Mouse (Mus musculus) neutrophil, adult 5-6 weeks (primary cell): ENCODE data around the gene Gm17190. TPM values are rescaled to one million over a fixed set of nuclear protein-coding genes. Genes with fewer than 3 reads are reported as not detected.
"Not testable (repeated sequence)": the region's sequence is repeated elsewhere in the genome, so short reads cannot be mapped to it uniquely, and the experiment has no call there.

Experiments
- ATAC-seq: fragments of 151-379, 151-347 bp; 2 replicates; pipeline ENCODE4 v1.8.0; 2017; ENCODE audit warnings: mild to moderate bottlenecking, moderate TSS enrichment; ENCODE audit not compliant: insufficient number of reproducible peaks, poor library complexity, low FRiP score, severe bottlenecking; ENCODE audit errors: extremely low read depth
- total RNA-seq: library from RNA; stranded (forward); fragments of 200-1000 nt; gene quantifications from 2 replicates; pipeline ENCODE4 v1.2.3, GENCODE M21; 2017

The Gm17190 gene
- not detected in 2 replicates for total RNA-seq

DNA sequence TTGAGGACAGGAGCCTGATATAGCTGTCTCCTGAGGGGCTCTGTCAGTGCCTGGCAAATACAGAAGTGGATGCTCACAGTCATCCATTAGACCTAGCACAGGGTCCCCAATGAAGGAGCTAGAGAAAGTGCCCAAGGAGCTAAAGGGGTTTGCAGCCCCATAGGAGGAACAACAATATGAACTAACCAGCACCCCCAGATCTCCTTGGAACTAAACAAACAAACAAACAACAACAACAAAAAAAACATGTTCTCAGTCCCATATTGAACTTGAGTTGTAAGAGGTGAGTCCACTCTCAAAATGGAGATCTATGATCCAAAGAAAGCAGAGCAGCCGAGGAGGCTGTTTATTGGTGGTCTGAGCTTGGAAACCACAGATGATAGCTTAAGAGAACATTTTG is at the start of gene Gm17190:
Gene Gm17190 (plus strand): TSS at position 301 of the 400 bp plus-strand sequence.
- ATAC-seq: not testable (repeated sequence)

DNA sequence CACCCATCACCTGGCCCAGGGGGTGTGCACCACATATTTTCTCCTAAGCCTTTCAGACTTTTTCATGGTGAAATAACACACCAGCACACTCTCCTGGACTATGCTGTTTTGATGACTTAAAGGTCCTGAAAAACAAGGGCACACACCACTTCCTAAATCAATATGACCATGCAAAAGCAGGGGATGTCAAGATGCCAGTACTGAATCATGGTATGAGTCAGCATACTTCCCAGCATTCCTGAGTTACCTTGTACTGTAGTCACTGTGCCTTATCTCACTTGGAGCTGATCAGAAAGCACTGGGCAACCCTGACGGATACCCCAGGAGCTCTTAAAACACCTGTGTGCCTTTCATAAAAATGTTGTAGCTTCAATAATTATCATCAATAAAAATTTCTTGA is 42.3 kb upstream of the Gm17190 start:
- ATAC-seq: no peak

DNA sequence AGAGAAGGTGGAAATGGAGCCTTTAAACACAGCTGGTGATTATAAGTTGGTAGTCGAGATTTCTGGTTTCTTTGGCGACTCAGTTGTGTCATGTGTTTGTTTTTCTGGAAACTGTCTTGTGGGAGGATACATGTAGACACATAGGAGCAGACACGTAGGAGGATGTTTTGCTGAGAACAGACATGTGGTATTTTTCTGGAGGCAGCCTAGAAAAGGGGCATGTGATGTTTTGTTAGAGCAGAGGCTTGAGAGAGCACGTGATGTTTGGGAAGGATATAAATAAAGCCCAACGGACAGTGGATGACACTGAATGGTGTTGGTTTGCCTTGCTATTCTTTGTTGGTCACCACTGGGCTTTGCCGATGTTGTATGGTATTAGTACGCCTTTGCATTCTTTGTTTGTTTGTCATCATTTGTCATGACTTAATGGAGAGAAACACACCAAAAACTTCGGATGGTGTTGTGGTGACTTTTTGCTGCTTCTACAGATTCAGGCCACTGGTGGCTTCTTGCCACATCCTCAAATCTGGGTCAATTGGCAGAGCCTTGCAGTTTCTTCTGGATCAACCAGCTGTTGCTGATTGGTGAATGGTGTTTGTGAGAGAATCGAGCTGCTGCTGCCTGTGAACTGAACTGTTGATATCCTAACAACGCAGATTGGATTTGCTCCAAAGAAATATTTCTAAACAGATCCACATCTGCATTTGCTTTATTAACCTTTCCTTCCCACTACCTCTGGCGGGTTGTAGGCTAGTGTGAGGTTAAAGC is 41.4 kb upstream of the Gm17190 start:
- no peak for ATAC-seq

DNA sequence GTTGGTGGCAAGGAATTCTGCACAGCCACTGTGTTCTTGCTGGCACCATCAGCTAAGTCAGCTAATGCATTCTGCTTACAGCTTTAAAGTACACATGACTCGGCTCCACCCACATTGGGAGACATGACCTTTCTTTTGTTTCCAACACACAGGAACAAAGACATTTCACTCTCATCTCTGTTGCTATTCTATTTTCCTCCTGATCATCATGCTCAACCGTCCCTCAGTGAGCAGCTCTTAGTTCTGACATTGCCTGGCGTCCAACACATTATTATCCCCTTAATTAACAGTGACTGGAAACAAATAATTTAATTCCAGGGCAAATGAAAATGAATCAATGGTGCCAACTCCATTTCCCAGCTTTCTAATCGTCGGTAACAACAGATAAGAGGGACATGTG is 36.5 kb upstream of the Gm17190 start:
- no peak for ATAC-seq

DNA sequence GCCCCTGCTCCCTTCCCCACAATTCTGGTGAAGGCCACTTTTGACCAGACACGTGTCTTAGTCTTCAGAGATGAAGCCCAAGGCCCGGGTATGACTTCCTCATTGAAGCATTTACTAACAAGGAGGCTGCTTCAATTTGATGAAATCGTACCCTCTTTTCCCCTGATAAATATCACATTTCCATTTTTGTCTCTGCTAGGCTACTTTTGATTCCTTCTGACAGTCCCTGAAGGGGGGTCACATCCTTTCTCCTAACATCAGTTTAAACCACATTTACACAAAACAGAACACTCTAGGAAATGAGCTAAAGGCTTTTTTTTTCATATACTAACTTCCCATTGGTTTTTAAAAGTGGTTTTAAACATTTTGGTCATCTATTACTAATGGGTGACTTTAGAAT is 29.1 kb upstream of the Gm17190 start:
- no peak for ATAC-seq

DNA sequence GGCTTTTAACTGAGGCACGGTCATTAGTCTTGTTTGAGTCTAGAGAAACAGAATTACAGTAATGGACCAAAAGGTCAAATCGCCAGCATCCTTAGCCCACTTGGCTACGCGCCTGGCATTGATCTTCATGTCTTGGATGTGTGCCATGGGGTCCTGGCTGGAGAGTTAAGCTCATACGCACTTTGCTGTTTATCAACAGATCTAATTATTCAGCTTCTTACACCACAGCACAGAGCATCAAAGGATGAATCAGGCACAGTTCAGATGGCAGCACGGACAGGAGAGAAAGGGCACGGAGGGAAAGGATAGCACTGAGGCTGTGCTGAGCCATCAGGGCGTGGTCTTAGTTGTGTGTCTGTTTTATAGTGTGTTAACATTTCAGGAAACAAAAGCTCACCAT is 8.3 kb upstream of the Gm17190 start:
- no peak for ATAC-seq

DNA sequence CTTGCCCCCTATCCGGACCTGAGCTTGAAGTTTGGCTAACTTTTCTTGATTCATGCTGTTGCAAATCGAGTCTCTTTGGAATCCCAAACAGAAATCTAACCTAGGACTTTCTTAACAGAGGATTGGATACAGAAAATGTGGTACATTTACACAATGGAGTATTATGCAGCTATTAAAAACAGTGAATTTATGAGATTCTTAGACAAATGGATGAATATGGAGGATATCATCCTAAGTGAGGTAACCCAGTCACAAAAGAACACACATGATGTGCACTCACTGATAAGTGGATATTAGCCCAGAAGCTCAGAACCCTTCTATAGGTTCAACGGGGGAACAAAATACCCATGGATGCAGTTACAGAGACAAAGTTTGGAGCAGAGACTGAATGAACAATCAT is 578 bp upstream of the Gm17190 start, which contains the start of gene Gm20075:
Gene Gm20075 (minus strand): TSS at position 101 of the 400 bp plus-strand sequence.
- ATAC-seq: not testable (repeated sequence)

DNA sequence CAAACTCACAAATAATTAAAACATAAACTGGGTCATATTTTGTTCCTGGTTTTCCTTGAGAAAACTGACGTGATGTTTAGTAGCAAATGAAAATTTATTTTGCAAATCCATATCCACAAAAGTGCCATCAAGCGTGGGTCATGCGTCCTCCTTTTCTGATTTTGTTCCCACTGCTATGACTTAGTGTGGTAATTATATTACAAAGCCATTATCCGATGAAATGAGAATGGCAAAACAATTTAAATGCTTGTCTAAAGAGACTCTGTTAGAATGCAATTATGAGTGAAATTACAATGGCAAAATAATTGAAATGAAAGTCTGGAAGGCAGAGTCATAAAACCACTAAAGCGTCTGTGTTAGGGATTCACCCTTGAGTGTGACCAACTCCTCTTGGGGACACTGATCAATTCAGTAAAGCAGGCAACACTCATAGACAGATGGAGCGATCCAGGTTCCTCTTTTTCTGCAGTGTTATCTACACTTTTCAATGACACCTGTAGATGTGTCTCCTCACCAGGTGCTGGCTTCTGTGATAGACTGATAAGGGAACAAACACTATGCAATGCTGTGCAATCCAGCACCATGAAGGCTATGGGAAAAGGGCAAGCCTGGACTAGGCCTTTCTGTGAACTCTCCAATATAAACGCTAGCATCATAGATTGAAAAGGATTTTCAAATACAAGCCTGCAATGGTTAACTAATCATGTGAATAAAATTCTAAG is 3.9 kb downstream of the Gm17190 start:
- ATAC-seq: no peak

DNA sequence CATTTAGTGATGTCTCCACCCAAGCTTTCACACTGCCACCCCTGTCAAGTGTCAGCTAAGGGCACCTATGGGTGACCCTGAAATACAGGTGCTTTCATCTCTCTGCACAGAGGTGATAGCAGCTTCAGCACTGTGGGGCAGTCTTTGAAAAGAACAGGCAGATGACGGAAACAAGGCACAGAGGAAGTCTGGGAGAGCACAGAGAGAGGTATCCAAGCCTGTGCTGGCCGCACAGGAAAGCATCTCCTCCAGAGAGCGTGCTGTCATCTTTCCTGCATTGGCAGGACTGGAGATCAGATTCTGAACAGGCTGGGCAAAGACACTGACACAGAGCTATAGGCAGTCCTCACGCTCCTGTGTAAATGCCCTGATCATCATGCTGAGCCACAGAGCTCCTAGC is 9.1 kb downstream of the Gm17190 start:
- no peak for ATAC-seq

DNA sequence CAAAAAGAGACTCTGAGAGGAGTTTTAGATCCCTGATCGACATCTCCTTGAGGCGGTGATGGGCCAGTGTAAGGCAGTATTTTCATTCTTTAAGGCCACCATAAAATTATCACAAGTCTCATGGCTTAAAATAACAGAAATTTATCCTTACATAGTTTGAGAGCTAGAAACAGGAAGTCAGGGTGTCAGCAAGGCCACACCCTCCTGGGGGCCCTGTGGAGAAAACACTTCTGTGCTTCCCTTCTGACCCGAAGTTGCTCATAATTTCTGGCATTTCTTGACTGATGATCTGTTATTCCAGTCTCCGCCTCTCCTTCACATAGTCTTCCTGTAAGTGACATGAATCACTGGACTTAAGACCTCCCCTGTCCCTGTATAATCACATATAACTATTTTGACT is 24.5 kb downstream of the Gm17190 start:
- ATAC-seq: no peak

DNA sequence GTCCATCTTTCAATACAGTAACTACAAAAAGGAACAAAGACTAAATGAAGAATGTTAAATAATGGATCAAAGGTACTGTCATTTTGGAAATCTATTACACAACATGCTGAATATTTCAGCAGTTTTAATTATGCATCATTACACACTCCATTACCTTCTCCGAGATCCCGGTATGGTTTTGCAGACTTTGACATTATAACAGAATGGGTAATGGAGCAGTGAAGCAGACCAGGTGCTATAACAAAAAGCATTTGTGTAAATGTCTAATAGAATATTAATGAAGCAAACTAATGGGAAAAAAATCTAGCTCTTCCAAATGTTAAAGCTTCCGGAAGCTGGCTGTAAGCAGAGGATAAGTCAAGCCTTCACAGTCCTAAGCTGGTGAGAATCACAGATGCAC is 28.9 kb downstream of the Gm17190 start:
- ATAC-seq: no peak

DNA sequence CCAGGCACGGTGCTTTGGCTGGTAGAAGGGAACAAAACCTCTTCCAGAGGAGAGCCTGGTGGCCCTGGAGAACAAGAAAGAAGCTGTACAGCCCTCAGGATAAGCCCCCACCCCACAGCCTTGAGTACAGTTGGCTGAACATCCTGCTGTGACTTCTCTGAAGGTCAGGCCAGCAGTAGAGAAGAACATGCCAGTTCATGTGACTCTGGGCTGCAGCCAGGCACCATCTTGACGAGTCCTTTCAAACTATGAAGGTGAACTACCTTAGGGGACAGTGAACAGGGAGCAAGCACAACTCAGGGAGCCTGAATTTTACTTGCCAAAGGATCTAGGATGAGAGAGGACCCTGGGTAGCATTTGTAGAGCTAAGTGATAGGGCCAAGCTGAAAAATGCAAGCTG is 30.9 kb downstream of the Gm17190 start:
- ATAC-seq: no peak

DNA sequence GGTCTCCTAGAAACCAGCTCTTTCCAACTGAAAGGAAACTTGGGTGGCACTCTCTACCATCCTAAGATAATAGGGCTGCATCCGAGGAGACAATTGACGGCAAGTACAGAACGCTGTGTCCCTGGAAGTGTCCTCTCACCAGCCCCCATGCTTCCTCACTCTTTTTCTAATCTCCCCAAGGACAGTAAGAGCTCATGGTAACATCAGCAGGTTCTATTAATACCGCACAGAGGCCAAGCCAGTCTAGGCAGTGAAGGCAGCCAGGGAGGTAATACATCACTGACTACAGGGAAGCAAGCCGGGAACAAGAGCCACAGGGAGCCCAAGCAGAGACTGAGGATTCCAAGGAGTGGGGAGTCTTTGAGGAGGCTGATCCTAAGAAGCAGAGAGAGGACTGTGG is 43.2 kb downstream of the Gm17190 start:
- no peak for ATAC-seq

DNA sequence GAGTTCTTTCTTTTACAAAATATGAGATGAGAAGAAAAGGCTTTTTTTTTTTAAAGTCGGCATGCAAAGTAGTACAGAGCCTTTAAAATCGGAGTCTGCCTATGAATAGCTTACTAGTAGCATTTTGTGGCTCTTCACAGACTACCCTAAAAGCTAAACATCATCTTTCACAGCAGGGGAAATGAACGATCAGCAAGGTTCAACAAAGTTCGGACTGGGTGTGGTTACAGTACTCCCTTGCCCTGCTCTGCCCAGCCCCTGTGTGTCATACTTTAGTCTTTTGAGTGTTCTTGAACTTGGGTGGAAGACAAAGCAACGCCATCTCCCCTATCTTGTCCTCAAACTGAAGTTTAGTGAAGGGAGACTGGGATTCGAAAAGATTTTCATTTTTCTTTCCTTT is 44.8 kb downstream of the Gm17190 start:
- no peak for ATAC-seq

DNA sequence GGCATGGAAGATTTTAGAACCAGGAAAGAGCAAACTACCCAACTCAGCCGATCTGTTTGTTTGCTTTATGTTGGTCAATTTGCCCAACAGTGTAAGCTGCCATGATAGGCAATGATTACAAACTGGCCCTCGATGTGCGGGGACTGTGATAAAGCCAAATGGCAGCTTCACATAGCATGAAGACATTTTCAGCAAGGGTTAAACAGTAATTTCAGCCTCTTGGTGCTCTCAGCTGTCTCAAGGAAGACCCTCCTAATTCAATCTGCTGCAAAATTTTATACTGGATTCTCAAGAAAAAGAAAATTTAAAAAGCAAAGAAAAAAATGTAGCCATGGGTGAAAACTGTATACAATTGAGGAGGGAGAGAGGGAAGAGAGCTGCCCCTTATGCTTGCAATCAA is 47.2 kb downstream of the Gm17190 start:
- no peak for ATAC-seq

DNA sequence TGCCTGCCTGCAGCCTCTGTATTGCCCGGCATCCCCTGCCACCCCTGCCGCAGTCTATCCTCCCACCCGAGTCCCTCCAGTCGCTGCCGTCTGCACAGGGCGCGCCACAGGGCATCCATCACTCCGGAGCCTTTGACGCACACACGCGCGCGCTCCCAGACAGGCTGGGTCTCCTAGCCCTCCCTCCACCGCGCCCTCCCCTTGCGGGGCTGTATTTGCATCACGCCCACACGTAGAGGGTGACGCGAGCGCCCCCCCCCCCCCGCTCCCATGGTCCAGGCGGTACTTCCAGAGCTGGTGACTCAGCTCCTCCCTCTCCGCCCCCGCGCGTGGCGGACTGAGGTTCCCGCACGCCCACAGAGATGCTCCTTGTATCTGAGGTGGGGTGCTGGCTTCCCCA is 49.2 kb downstream of the Gm17190 start:
- ATAC-seq: no peak

DNA sequence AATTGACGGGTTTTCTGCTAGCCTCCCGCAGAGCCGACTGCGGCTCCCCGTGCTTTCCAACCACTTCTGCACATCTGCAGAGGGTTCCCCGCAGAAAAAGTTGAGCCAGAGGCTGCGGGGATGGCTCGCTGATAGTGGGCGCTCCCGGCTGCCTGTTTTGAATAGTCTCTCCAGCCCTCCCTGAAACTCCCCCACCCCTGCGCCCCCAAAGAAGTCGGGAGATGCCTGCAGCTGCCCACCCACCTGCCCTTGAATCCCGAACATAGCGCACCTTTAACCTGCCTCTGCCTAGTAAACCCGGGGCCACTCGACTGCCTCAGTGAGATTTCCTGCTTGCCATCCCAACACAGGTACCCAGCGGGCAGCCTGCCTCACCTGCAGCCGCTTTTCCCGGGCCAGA is 50.1 kb downstream of the Gm17190 start:
- no peak for ATAC-seq

DNA sequence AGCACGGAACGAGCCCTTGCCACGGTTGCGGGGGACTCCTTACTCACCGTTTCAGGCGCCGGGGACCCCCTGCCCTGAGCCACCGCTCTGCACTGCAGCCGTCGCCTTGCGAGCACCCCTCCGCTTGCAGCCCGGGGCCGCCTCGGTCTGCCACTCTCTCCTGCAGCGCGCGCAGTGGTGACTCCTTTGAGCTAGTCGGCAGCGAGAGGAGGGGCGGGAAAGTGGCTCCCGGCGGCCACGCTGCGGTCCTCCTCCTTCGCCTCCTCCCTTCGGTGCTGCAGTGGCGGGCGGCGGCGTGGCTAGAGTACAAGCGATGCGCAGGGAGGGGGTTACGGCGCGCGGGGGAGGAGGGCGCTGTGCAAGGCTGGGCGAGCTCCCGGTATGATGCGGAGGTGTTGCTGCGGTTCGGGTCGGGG is 50.6 kb downstream of the Gm17190 start, which contains the start of gene Sv2c:
Gene Sv2c (minus strand): TSS at position 177 of the 416 bp plus-strand sequence.
- no peak for ATAC-seq
